Mouse (Mus musculus) heart, embryonic 16.5 days (tissue): ENCODE results near the gene Treh. TPM values are rescaled to one million over a fixed set of nuclear protein-coding genes. Genes with fewer than 3 reads are reported as not detected.

Source experiments
- ATAC-seq: fragments of 200-750 bp; cut with Nextera tagmentation; replicated peaks from 2 replicates; pipeline ENCODE4 v1.8.0; 2017; ENCODE audit warnings: moderate number of reproducible peaks; ENCODE audit not compliant: insufficient read depth, low FRiP score; ENCODE audit errors: extremely low read depth
- H3K27ac ChIP-seq: fragments of 300-500 bp; sonication (generic); 2 replicates; pipeline ENCODE4 v1.5.1; 2014; ENCODE audit warnings: mild to moderate bottlenecking, low read length, control low read depth, moderate library complexity
- H3K27me3 ChIP-seq: fragments of 300-500 bp; sonication (generic); 2 replicates; pipeline ENCODE4 v1.6.1; 2014; ENCODE audit warnings: low read length, mixed read lengths; ENCODE audit not compliant: control insufficient read depth, insufficient read depth
- H3K36me3 ChIP-seq: fragments of 300-500 bp; sonication (generic); 2 replicates; pipeline ENCODE4 v1.6.1; 2014; ENCODE audit not compliant: control insufficient read depth, insufficient read depth
- H3K4me1 ChIP-seq: fragments of 300-500 bp; sonication (generic); 2 replicates; pipeline ENCODE4 v1.6.1; 2014; ENCODE audit warnings: low read length, mixed read lengths; ENCODE audit not compliant: control insufficient read depth, insufficient read depth
- H3K4me2 ChIP-seq: fragments of 300-500 bp; sonication (generic); 2 replicates; pipeline ENCODE4 v1.6.1; 2014; ENCODE audit warnings: low read depth, mild to moderate bottlenecking, control low read depth, low read length
- H3K4me3 ChIP-seq: fragments of 300-500 bp; sonication (generic); 2 replicates; pipeline ENCODE4 v1.5.1; 2014; ENCODE audit warnings: mild to moderate bottlenecking, control low read depth, low read length
- H3K9ac ChIP-seq: fragments of 300-500 bp; sonication (generic); 2 replicates; pipeline ENCODE4 v1.6.1; 2014; ENCODE audit warnings: low read length, control low read depth
- H3K9me3 ChIP-seq: fragments of 300-500 bp; sonication (generic); replicated peaks from 2 replicates; pipeline ENCODE4 v1.6.1; 2016; ENCODE audit warnings: low read length; ENCODE audit not compliant: control insufficient read depth
- WGBS: fragments of 180-500 bp; shearing (Covaris S2); extraction: QIAGEN DNeasy Blood & Tissue Kit; methylation state at CpG from one replicate; pipeline ENCODE4 v1.1.7; 2014; 5-methylcytosine and 5-hydroxymethylcytosine counted together
- polyA plus RNA-seq: library from polyadenylated mRNA; unstranded; fragments of >200 nt; fragmentation: Nextera tagmentation; extraction: Ambion mirVana; gene quantifications from 2 replicates; pipeline ENCODE4 v1.2.1, GENCODE M21; 2015

Treh gene
- polyA plus RNA-seq, 1 experiment from 2014 or later = 0.07 TPM

- H3K27me3 ChIP-seq = no peaks in the 10 kb centered on the region
- no peaks in the 10 kb centered on the region for H3K9me3 ChIP-seq
- no peak overlapping the region for H3K4me2 ChIP-seq
- H3K36me3 ChIP-seq = peaks cover 15% of the 10 kb centered on the region
- H3K4me1 ChIP-seq = peaks cover 43% of the 10 kb centered on the region
- no peak for ATAC-seq
- H3K4me3 ChIP-seq = no peak overlapping the region
- WGBS = 74% methylated on average over 6 of the region's 6 CpGs
- no peak overlapping the region for H3K9ac ChIP-seq
- H3K27ac ChIP-seq = peak overlapping the region; percentile 73
Measured at GRCm38 (mm10) chr9:44716997-44717821, 44.2 kb downstream of the Treh start.

DNA sequence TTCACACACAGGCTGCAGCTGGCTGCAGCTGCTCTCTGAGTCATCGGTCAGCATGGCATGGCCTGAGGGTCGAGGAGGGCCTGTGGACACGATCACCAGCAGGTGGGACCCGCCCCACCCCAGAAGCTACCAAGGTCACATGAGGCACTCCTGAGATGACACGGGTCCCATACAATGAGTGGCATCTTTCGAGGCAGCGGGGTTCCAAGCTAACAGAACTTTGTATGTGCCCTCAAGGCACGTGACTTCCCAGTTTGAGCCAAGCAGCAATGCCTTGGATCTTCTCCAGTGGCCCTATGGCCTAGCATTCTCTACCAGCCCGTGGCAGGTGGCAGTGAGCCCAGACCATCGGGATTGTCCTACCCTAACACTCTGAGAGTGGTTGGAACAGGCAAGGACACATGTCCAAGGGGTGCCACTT, 44.8 kb downstream of the Treh start:
- ATAC-seq = peak; percentile 56
- Histone ChIP-seq H3K36me3 (peaks cover 15% of the 10 kb centered on the region), H3K4me1 (peaks cover 46% of the 10 kb centered on the region), H3K4me2 (no peak overlapping the region), H3K9me3 (no peaks in the 10 kb centered on the region), H3K9ac (no peak overlapping the region), H3K27me3 (no peaks in the 10 kb centered on the region), H3K27ac (peak overlapping the region; percentile 78), H3K4me3 (no peak overlapping the region)
- WGBS = 68% methylated on average over 10 of the region's 10 CpGs

GRCm38 (mm10) chr9:44718937-44719631, 46.1 kb downstream of the Treh start:
- ATAC-seq = no peak
- no peak overlapping the region for H3K27ac ChIP-seq
- peaks cover 58% of the 10 kb centered on the region for H3K4me1 ChIP-seq
- H3K36me3 ChIP-seq = peaks cover 13% of the 10 kb centered on the region
- H3K4me3 ChIP-seq = no peak overlapping the region
- H3K27me3 ChIP-seq = no peaks in the 10 kb centered on the region
- no peaks in the 10 kb centered on the region for H3K9me3 ChIP-seq
- H3K9ac ChIP-seq = no peak overlapping the region
- WGBS = 90% methylated on average over 12 of the region's 12 CpGs
- H3K4me2 ChIP-seq = no peak overlapping the region

DNA sequence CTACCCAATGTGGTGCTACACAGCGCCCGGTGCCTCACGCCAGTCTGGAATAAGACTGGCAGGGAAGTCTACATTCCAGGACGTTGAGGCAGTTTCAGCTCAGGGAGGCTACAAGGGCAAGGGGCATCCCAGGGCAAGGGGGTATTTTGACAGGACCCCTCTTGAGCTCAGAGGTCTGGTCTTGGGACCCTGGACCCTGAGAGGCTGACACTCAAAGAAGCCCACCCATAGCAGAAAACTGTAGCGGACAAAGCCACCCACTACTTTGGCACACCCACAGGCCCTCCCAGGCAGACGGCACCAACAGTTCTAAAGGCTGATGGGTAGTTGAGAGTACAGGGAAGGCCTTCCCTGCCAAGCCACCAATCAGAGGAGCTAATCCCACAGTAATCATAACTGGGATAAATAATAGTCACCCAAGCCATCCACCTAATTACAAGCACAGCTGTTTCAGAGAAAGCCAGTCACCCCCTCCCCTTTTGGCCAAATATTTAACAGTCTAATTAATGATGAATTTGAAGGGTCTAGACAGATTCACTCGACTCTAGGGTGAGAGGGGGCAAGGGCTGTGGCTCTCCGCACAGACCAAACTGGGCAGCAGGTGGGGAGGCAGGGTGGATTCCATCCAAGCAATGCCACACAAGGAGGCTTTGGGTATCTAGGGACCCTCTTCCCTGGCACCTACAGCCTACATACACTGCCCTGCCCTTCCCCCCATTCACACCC, 46.8 kb downstream of the Treh start:
- Histone ChIP-seq H3K4me1 (peaks cover 65% of the 10 kb centered on the region), H3K4me2 (peak overlapping the region; percentile 82), H3K4me3 (peak overlapping the region; percentile 63), H3K9ac (peak overlapping the region; percentile 80), H3K27me3 (no peaks in the 10 kb centered on the region), H3K36me3 (peaks cover 13% of the 10 kb centered on the region), H3K27ac (peak overlapping the region; percentile 79), H3K9me3 (no peaks in the 10 kb centered on the region)
- 77% methylated on average over 8 of the region's 8 CpGs for WGBS
- no peak for ATAC-seq

GRCm38 (mm10) chr9:44720358-44721153, 47.5 kb downstream of the Treh start:
- H3K4me1 ChIP-seq = peaks cover 68% of the 10 kb centered on the region
- H3K4me3 ChIP-seq = peak overlapping the region; percentile 63
- peak overlapping the region; percentile 82 for H3K4me2 ChIP-seq
- H3K27ac ChIP-seq = peak overlapping the region; percentile 79
- H3K9me3 ChIP-seq = no peaks in the 10 kb centered on the region
- peak overlapping the region; percentile 80 for H3K9ac ChIP-seq
- H3K27me3 ChIP-seq = no peaks in the 10 kb centered on the region
- peak; percentile 23; the same call in 1 of the 2 replicates for ATAC-seq
- 16% methylated on average over 9 of the region's 9 CpGs for WGBS
- peaks cover 6% of the 10 kb centered on the region for H3K36me3 ChIP-seq

- H3K4me2 ChIP-seq = peak overlapping the region; percentile 82
Measured at GRCm38 (mm10) chr9:44721154-44721876, 48.3 kb downstream of the Treh start.

DNA sequence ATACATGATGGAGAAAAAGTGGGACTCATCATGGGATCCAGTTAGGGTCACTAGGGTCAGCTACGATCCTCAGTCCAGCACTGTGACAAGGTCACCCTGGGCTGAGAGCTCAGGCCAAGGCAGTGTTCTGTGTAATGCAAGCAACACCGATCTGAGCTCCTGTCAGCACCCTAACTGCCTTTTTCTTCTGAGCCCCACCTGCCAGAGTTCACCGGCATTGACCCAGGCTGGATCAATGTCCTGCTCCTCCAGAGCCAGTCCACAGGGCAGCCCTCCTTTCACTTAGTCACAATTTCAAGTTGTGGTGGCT, 48.8 kb downstream of the Treh start:
- peak overlapping the region; percentile 63 for H3K4me3 ChIP-seq
- WGBS = 51% methylated on average over 3 of the region's 3 CpGs
- H3K4me1 ChIP-seq = peaks cover 79% of the 10 kb centered on the region

More at GRCm38 (mm10) chr9:44721154-44721876, 48.3 kb downstream of the Treh start:
- no peaks in the 10 kb centered on the region for H3K27me3 ChIP-seq
- under 1% methylated on average over 39 of the region's 40 CpGs for WGBS
- ATAC-seq = peak; percentile 84
- H3K9ac ChIP-seq = peak overlapping the region; percentile 80
- no peaks in the 10 kb centered on the region for H3K36me3 ChIP-seq
- no peaks in the 10 kb centered on the region for H3K9me3 ChIP-seq
- peak overlapping the region; percentile 79 for H3K27ac ChIP-seq
- peak overlapping the region; percentile 63 for H3K4me3 ChIP-seq
- peaks cover 74% of the 10 kb centered on the region for H3K4me1 ChIP-seq

DNA sequence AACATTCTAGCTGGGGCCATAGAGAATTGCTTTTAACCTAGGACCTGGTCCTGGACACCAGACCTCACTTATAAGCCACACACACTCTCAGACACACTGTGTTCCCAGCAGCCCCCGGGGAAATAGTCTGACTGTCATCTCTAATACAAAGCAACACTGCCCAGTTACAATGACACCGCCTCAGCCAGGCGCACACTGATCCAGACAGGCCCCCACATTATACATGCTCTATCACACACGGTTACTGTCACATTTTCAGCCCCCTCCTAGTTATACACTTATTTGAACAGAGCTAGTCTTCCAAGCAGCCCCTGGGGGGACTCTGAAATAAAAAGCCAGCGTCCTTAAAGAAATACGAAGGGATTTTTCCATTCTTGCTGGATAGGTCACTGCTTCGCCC, 49.5 kb downstream of the Treh start:
- peaks cover 73% of the 10 kb centered on the region for H3K4me1 ChIP-seq
- H3K27ac ChIP-seq = peak overlapping the region; percentile 69
- 66% methylated on average over 7 of the region's 7 CpGs for WGBS
- H3K36me3 ChIP-seq = no peaks in the 10 kb centered on the region
- H3K9me3 ChIP-seq = no peaks in the 10 kb centered on the region
- no peaks in the 10 kb centered on the region for H3K27me3 ChIP-seq
- no peak overlapping the region for H3K4me2 ChIP-seq
- no peak overlapping the region for H3K9ac ChIP-seq
- ATAC-seq = no peak
- H3K4me3 ChIP-seq = no peak overlapping the region

More for the DNA sequence above, 48.8 kb downstream of the Treh start:
- Histone ChIP-seq H3K9ac (peak overlapping the region; percentile 45; the same call in 1 of the 2 replicates), H3K9me3 (no peaks in the 10 kb centered on the region), H3K4me2 (peak overlapping the region; percentile 82), H3K36me3 (no peaks in the 10 kb centered on the region), H3K27ac (peak overlapping the region; percentile 69), H3K27me3 (no peaks in the 10 kb centered on the region)
- 0 out of 2 replicates have a peak, but pooled peaks have one; percentile 2 for ATAC-seq
